Mouse (Mus musculus): ENCODE data around the gene Rimbp3.

GRCm38 (mm10) chr16:17252086-17252726 is 43.8 kb downstream of the Rimbp3 start:
- no peak for TF ChIP-seq RAD21 (IDR thresholded peaks at IDR 0.05; ENCODE audit: low read depth, low read length)
- TF ChIP-seq JUND (IDR thresholded peaks at IDR 0.05; ENCODE audit: low read depth, low read length) = peak; percentile 57; the same call in 1 of the 2 replicates
